8 mouse cellular contexts compared by ENCODE assay signal in genomic region chr5:134946857-134947255, GRCm38 (mm10). TPM values are rescaled to one million over a fixed set of nuclear protein-coding genes. Genes with fewer than 3 reads are reported as not detected.
A peak's percentile ranks its signal among the peaks of the same experiment; 100 is the strongest.
DNase-seq lines count a peak whose midpoint lies in the region; ATAC-seq and TF ChIP-seq lines count a peak whose summit lies in the region.

Cldn4 (minus strand) TSS chr5:134946934.

- H3K9me3 ChIP-seq in heart, embryonic 12.5 days (replicated peaks): no peaks in the 10 kb centered on the region
- H3K9me3 ChIP-seq in embryonic facial prominence, embryonic 13.5 days: no peaks in the 10 kb centered on the region
- H3K9me3 ChIP-seq in limb, embryonic 12.5 days: no peaks in the 10 kb centered on the region
- no peaks in the 10 kb centered on the region for H3K9me3 ChIP-seq in stomach, postnatal 0 days (ENCODE audit: control insufficient read depth, low read length)

- no peak for TF ChIP-seq CTCF in stomach, postnatal 0 days (IDR thresholded peaks at IDR 0.05; ENCODE audit: low read depth)

- H3K9ac ChIP-seq in heart, embryonic 12.5 days: peak within 1 kb of the TSS; percentile 37
- peak within 1 kb of the TSS; percentile 65 for H3K9ac ChIP-seq in embryonic facial prominence, embryonic 13.5 days
- H3K9ac ChIP-seq in limb, embryonic 12.5 days (replicated peaks): peak within 1 kb of the TSS; percentile 31; the same call in 1 of the 2 replicates
- H3K9ac ChIP-seq in stomach, postnatal 0 days (ENCODE audit: low read length): peak within 1 kb of the TSS; percentile 59

- peaks cover 39% of the 10 kb centered on the region for H3K4me1 ChIP-seq in heart, embryonic 12.5 days (replicated peaks)
- peaks cover 25% of the 10 kb centered on the region for H3K4me1 ChIP-seq in embryonic facial prominence, embryonic 13.5 days
- H3K4me1 ChIP-seq in limb, embryonic 12.5 days (replicated peaks): peaks cover 31% of the 10 kb centered on the region
- peaks cover 12% of the 10 kb centered on the region; the same call in 1 of the 2 replicates for H3K4me1 ChIP-seq in stomach, postnatal 0 days (replicated peaks; ENCODE audit: control insufficient read depth, insufficient read depth)

- DNase-seq in heart, postnatal 36 days: no peak
- DNase-seq in stomach, postnatal 0 days (ENCODE audit: low spot score): peak; percentile 87
- no peak for DNase-seq in gastrocnemius, postnatal 25 days
- DNase-seq in right cerebral cortex, postnatal 25 days: no peak
- no peak for DNase-seq in layer of hippocampus, postnatal 10 days (ENCODE audit: low spot score in 2 of 2)

- intact Hi-C loops in heart, postnatal 36 days (cut with DNase I): no loop called here

- peak within 1 kb of the TSS; percentile 8; the same call in 1 of the 2 replicates for H3K4me3 ChIP-seq in heart, embryonic 12.5 days
- H3K4me3 ChIP-seq in embryonic facial prominence, embryonic 13.5 days: peak within 1 kb of the TSS; percentile 41
- peak within 1 kb of the TSS; percentile 28 for H3K4me3 ChIP-seq in limb, embryonic 12.5 days (replicated peaks)
- H3K4me3 ChIP-seq in stomach, postnatal 0 days (ENCODE audit: low read depth, low read length): peak within 1 kb of the TSS; percentile 41

- WGBS in heart, embryonic 12.5 days: 20% methylated on average over 11 of the region's 11 CpGs
- 6% methylated on average over 11 of the region's 11 CpGs for WGBS in embryonic facial prominence, embryonic 13.5 days
- WGBS in limb, embryonic 12.5 days: 8% methylated on average over 11 of the region's 11 CpGs
- 21% methylated on average over 11 of the region's 11 CpGs for WGBS in stomach, postnatal 0 days

- no peak for ATAC-seq in heart, embryonic 12.5 days (ENCODE audit: insufficient number of reproducible peaks, low FRiP score)
- ATAC-seq in embryonic facial prominence, embryonic 13.5 days (ENCODE audit: insufficient number of reproducible peaks, insufficient read depth, low FRiP score, low TSS enrichment, low read depth): no peak
- ATAC-seq in limb, embryonic 12.5 days (ENCODE audit: insufficient number of reproducible peaks, insufficient read depth, low FRiP score, low TSS enrichment, low read depth): no peak
- ATAC-seq in stomach, postnatal 0 days (ENCODE audit: low FRiP score, low TSS enrichment): peak; percentile 77

- peaks cover 29% of the 10 kb centered on the region for H3K27me3 ChIP-seq in heart, embryonic 12.5 days (replicated peaks)
- peaks cover 48% of the 10 kb centered on the region for H3K27me3 ChIP-seq in embryonic facial prominence, embryonic 13.5 days
- peaks cover 60% of the 10 kb centered on the region for H3K27me3 ChIP-seq in limb, embryonic 12.5 days
- H3K27me3 ChIP-seq in stomach, postnatal 0 days (ENCODE audit: control insufficient read depth, insufficient read depth, low read length): no peaks in the 10 kb centered on the region

- peak within 1 kb of the TSS; percentile 48 for H3K4me2 ChIP-seq in heart, embryonic 12.5 days
- H3K4me2 ChIP-seq in embryonic facial prominence, embryonic 13.5 days: peak within 1 kb of the TSS; percentile 46
- H3K4me2 ChIP-seq in limb, embryonic 12.5 days: peak within 1 kb of the TSS; percentile 42
- H3K4me2 ChIP-seq in stomach, postnatal 0 days (replicated peaks; ENCODE audit: low read depth): peak within 1 kb of the TSS; percentile 47

- TF ChIP-seq EP300 in stomach, postnatal 0 days (optimal IDR thresholded peaks at IDR 0.05): peak; percentile 87

- H3K27ac ChIP-seq in heart, embryonic 12.5 days (ENCODE audit: poor library complexity, severe bottlenecking): no peak within 1 kb of the TSS
- peak within 1 kb of the TSS; percentile 81 for H3K27ac ChIP-seq in embryonic facial prominence, embryonic 13.5 days
- no peak within 1 kb of the TSS for H3K27ac ChIP-seq in limb, embryonic 12.5 days
- H3K27ac ChIP-seq in stomach, postnatal 0 days (replicated peaks): peak within 1 kb of the TSS; percentile 81

- H3K36me3 ChIP-seq in heart, embryonic 12.5 days: no peaks in the 10 kb centered on the region
- no peaks in the 10 kb centered on the region for H3K36me3 ChIP-seq in embryonic facial prominence, embryonic 13.5 days
- no peaks in the 10 kb centered on the region for H3K36me3 ChIP-seq in limb, embryonic 12.5 days
- no peaks in the 10 kb centered on the region for H3K36me3 ChIP-seq in stomach, postnatal 0 days (ENCODE audit: control insufficient read depth, insufficient read depth, low read length)

RNA-seq across cellular contexts. Expression of gene Cldn4, which starts in this region (rescaled TPM):
- polyA plus RNA-seq in heart, embryonic 12.5 days (2016; fragmentation: Nextera tagmentation; extraction: Ambion mirVana): 1.0 and 1.1 TPM in 2 replicates
- not detected for total RNA-seq in heart, postnatal 36 days (2021)
- polyA plus RNA-seq in embryonic facial prominence, embryonic 13.5 days (2015; fragmentation: Nextera tagmentation; extraction: Ambion mirVana): 21.0 and 22.9 TPM in 2 replicates
- 7.7 and 10.1 TPM in 2 replicates for polyA plus RNA-seq in limb, embryonic 12.5 days (2016; fragmentation: Nextera tagmentation; extraction: Ambion mirVana)
- 43.8 and 51.6 TPM in 2 replicates for polyA plus RNA-seq in stomach, postnatal 0 days (2015; fragmentation: Nextera tagmentation; extraction: Ambion mirVana)
- not detected for total RNA-seq in gastrocnemius, postnatal 25 days (2021)
- not detected for total RNA-seq in layer of hippocampus, postnatal 10 days (2021)

Comparison
In these comparisons a context has a peak if more than half of its experiments do, and no peak if none do; other contexts are left out.
1. H3K27ac ChIP-seq: peak in embryonic facial prominence, embryonic 13.5 days (single experiment) and stomach, postnatal 0 days (single experiment); none in heart, embryonic 12.5 days (single experiment) and limb, embryonic 12.5 days (single experiment).
2. Peak in every context shown above with its lines, with median percentiles within 50 percentile points of each other: H3K4me2 ChIP-seq, H3K4me3 ChIP-seq and H3K9ac ChIP-seq.